Mouse (Mus musculus) small intestine, adult 2 months (tissue): ENCODE data around the gene Pgp. TPM values are rescaled to one million over a fixed set of nuclear protein-coding genes. Genes with fewer than 3 reads are reported as not detected.
A peak's percentile ranks its signal among the peaks of the same experiment; 100 is the strongest.

Source experiments
- H3K27ac ChIP-seq: fragments of 200-500 bp; 2 replicates; pipeline ENCODE4 v1.5.1; 2012; ENCODE audit warnings: low read depth, low read length, control low read depth, inconsistent platforms; ENCODE audit not compliant: insufficient read depth
- H3K27me3 ChIP-seq: fragments of 200-500 bp; 2 replicates; pipeline ENCODE4 v1.6.1; 2012; ENCODE audit warnings: mild to moderate bottlenecking, moderate library complexity, low read length, inconsistent platforms; ENCODE audit not compliant: control insufficient read depth, insufficient read depth
- H3K36me3 ChIP-seq: fragments of 200-500 bp; 2 replicates; pipeline ENCODE4 v1.6.1; 2012; ENCODE audit warnings: mild to moderate bottlenecking, low read length, control low read depth, inconsistent platforms; ENCODE audit not compliant: control insufficient read depth, insufficient read depth
- H3K4me1 ChIP-seq: fragments of 200-500 bp; 2 replicates; pipeline ENCODE4 v1.6.1; 2012; ENCODE audit warnings: low read length, inconsistent platforms, mixed read lengths; ENCODE audit not compliant: control insufficient read depth, insufficient read depth, insufficient read length
- H3K4me3 ChIP-seq: fragments of 200-500 bp; 2 replicates; pipeline ENCODE4 v1.5.1; 2012; ENCODE audit warnings: low read depth, mild to moderate bottlenecking, control low read depth, inconsistent platforms, low read length, moderate library complexity
- CTCF ChIP-seq: fragments of 200-500 bp; IDR thresholded peaks from 2 replicates; pipeline ENCODE4 v1.5.1; 2012; ENCODE audit warnings: low read depth, mild to moderate bottlenecking, control low read depth, inconsistent platforms, low read length, moderate library complexity, mixed read lengths; ENCODE audit not compliant: insufficient replicate concordance, insufficient read length; ENCODE audit errors: extremely low read depth
- POLR2A ChIP-seq: fragments of 200-500 bp; IDR thresholded peaks from 2 replicates; pipeline ENCODE4 v1.6.1; 2012; ENCODE audit warnings: low read depth, mild to moderate bottlenecking, control low read depth, inconsistent platforms, low read length, moderate library complexity
- WGBS: fragments of 180-500 bp; shearing (Covaris S2); methylation state at CpG from one replicate; pipeline ENCODE4 v1.1.7; 2018; 5-methylcytosine and 5-hydroxymethylcytosine counted together
- polyA plus RNA-seq: library from polyadenylated mRNA; depleted of rRNA; stranded (reverse); fragments of >200 nt; gene quantifications from 2 replicates; pipeline ENCODE4 v1.2.3, GENCODE M21; 2012

Gene Pgp
- polyA plus RNA-seq, 1 experiment: 178 TPM

DNA sequence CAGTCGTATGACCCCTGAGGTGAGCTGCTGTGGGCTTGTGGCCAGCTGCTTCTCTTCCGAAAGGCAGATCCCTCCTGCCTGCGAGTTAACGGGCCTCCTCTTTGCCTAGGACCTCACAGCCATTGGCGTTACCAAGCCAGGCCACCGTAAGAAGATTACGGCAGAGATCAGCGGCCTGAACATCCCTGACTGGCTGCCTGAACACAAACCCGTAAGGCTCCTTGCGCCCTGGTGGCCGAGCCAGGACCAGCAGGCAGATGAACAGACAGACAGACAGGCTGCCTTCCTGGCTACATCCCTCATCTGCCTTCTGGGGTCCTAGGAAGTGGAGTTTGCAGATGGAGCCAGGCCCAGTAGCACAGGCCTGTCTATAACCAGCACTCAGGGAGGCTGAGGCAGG lies 32.0 kb downstream of the Pgp start:
- WGBS: 40% methylated on average over 11 of the region's 11 CpGs
- TF ChIP-seq CTCF (no peak), POLR2A (no peak)
- Histone ChIP-seq H3K4me3 (no peak overlapping the region), H3K27me3 (no peaks in the 10 kb centered on the region), H3K36me3 (no peaks in the 10 kb centered on the region), H3K4me1 (peaks cover 7% of the 10 kb centered on the region), H3K27ac (no peak overlapping the region)

DNA sequence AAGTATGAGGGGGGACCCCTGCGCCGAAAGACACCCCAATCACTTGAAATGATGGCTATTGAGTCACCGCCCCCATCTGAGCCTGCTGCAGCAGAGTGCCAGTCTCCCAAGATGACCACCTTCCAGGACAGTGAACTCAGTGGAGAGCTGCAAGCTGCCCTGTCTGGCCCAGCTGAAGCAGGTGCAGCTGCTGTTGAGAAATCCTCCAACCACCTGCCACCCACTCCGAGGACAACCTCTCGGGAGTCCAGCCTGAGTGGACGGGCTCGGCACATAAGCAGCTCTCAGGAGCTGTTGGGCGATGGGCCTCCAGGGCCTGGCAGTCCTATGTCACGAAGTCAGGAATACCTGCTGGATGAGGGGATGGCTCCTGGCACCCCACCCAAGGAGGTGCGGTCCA lies 33.9 kb downstream of the Pgp start:
- Histone ChIP-seq H3K36me3 (peaks cover 3% of the 10 kb centered on the region; the same call in 1 of the 2 replicates), H3K4me3 (no peak overlapping the region), H3K4me1 (peaks cover 15% of the 10 kb centered on the region), H3K27ac (no peak overlapping the region), H3K27me3 (no peaks in the 10 kb centered on the region)
- WGBS: 80% methylated on average over 10 of the region's 10 CpGs
- TF ChIP-seq POLR2A (no peak), CTCF (no peak)

GRCm38 (mm10) chr17:24505286-24505955 lies 35.2 kb downstream of the Pgp start:
- H3K27me3 ChIP-seq: no peaks in the 10 kb centered on the region
- H3K4me1 ChIP-seq: peaks cover 15% of the 10 kb centered on the region
- no peak overlapping the region for H3K4me3 ChIP-seq
- TF ChIP-seq POLR2A: no peak
- no peak for TF ChIP-seq CTCF
- H3K27ac ChIP-seq: no peak overlapping the region
- peaks cover 15% of the 10 kb centered on the region for H3K36me3 ChIP-seq
- 94% methylated on average over 30 of the region's 30 CpGs for WGBS

GRCm38 (mm10) chr17:24506332-24507070 lies 36.3 kb downstream of the Pgp start:
- no peak overlapping the region for H3K27ac ChIP-seq

DNA sequence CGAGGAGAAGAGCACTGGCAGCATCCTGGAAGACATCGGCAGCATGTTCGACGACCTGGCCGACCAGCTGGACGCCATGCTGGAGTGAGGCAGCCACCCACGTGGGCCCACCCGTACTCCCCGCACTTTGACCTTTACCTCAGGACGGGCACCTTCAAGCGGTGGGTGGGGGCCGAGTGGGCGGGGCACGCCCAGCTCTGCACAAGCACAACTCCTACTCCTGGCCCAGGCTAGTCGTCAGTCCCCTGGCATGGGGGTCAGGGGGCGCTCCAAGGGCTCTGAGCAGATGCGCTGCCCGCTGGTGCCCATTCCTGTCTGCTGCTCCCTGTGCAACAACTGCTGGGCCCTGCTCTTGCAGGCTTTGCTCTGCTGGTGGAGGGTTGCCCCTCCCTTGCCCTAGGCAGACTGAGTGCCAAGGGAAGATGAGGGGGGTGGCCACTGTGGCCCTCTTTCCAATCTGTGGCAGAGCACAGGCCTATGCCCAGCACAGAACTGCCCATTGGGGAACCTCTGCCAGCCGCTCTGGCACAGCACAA lies 37.0 kb downstream of the Pgp start:
- no peak for TF ChIP-seq CTCF
- no peak for TF ChIP-seq POLR2A
- H3K36me3 ChIP-seq: peaks cover 33% of the 10 kb centered on the region
- 27% methylated on average over 19 of the region's 19 CpGs for WGBS
- H3K27me3 ChIP-seq: no peaks in the 10 kb centered on the region
- H3K4me3 ChIP-seq: peak overlapping the region; percentile 21; the same call in 1 of the 2 replicates
- no peak overlapping the region for H3K27ac ChIP-seq
- peaks cover 15% of the 10 kb centered on the region for H3K4me1 ChIP-seq

More at GRCm38 (mm10) chr17:24506332-24507070, 36.3 kb downstream of the Pgp start:
- H3K36me3 ChIP-seq: peaks cover 26% of the 10 kb centered on the region
- no peaks in the 10 kb centered on the region for H3K27me3 ChIP-seq
- WGBS: 36% methylated on average over 36 of the region's 36 CpGs
- no peak for TF ChIP-seq CTCF
- TF ChIP-seq POLR2A: no peak
- peaks cover 15% of the 10 kb centered on the region for H3K4me1 ChIP-seq
- peak overlapping the region; percentile 21; the same call in 1 of the 2 replicates for H3K4me3 ChIP-seq

DNA sequence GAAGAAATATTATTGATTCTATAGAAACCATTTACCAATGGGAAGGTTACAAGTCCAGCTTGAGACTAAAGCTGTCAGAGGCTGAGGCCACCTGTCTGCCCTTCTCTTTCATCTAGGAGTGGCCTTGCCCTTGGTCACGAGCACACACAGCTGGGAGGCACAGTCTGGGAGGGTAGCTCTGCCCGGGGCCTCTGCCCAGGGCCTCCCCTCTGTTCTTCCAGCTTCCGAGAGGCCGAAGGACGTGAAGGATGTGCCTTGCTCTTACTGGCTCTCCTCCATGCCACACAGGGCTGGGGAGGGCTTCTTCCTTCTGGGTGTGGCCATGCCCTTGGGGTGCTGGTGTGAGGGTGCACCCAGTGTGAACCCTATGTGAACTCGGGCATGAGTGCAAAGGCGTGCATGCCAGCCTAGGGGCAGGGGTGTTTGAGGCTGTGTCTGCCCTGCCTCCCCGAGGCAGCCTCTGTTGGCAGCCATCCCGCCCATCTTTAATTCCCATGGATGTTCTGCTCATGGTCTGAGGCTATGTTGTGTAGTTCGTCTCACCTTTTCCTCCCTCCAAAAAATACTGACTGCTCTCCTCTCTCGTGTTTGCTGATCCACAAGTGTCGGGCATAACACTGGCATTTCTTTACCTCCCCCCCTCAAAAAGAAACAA lies 37.7 kb downstream of the Pgp start:
- no peak for TF ChIP-seq CTCF
- no peak for TF ChIP-seq POLR2A
- Histone ChIP-seq H3K4me3 (no peak overlapping the region), H3K27me3 (no peaks in the 10 kb centered on the region), H3K4me1 (peaks cover 15% of the 10 kb centered on the region), H3K36me3 (peaks cover 39% of the 10 kb centered on the region), H3K27ac (no peak overlapping the region)
- WGBS: 51% methylated on average over 12 of the region's 12 CpGs

GRCm38 (mm10) chr17:24513609-24514008 lies 43.4 kb downstream of the Pgp start:
- TF ChIP-seq POLR2A (no peak), CTCF (peak; percentile 69; the same call in 1 of the 2 replicates)
- H3K4me3 ChIP-seq: no peak overlapping the region
- no peaks in the 10 kb centered on the region for H3K27me3 ChIP-seq
- H3K27ac ChIP-seq: no peak overlapping the region
- H3K4me1 ChIP-seq: no peaks in the 10 kb centered on the region
- 46% methylated on average over 5 of the region's 5 CpGs for WGBS
- peaks cover 63% of the 10 kb centered on the region for H3K36me3 ChIP-seq
